Mouse (Mus musculus) adrenal gland (tissue): ENCODE measurements at regions not wholly inside any gene's neighbourhood (a gene's known extent, or its start where the extent isn't known, plus 50 kb on each side); places are given as distances from the start of the nearest gene placed in this dataset.
"Not testable (repeated sequence)": the region's sequence is repeated elsewhere in the genome, so short reads cannot be mapped to it uniquely, and the experiment has no call there.

Source experiments
- intact Hi-C: fragments of 180-260 bp; cut with DNase I; formaldehyde crosslinking; loops from one replicate; pipeline ENCODE4 v1.15.1; 2025

DNA sequence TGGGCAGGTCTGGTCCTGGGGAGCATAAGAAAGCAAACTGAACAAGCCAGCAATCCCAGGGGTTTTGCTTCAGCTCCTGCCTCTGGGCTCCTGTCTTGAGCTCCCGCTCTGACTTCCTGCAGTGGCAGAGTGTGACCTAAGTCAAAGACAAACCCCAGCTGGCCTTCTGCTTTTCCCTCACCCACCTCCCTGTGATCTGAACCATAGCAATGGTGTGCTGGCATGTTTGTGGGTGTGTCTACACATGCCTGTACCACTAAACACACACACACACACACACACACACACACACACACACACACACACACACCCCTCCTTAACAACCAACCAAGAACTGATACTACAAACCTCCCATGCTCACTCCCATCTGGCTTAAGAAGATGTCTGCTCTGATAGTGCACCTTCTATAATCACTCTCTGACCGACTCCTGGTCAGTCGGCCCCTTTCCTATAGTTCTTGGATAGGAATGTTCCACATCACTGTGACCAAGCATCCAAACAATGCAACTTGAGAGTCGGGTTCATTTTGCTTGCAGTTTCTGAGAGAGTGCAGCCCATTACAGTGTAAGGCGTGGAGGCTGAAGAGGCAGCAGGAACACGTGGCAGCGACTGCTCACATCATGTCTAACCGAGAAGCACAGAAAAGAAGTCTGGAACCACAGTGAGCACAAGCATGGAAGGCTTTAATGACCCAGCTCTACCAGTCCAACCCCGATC, 134.4 kb downstream of the Tcp10c start:
- intact Hi-C loops = no loop called here

DNA sequence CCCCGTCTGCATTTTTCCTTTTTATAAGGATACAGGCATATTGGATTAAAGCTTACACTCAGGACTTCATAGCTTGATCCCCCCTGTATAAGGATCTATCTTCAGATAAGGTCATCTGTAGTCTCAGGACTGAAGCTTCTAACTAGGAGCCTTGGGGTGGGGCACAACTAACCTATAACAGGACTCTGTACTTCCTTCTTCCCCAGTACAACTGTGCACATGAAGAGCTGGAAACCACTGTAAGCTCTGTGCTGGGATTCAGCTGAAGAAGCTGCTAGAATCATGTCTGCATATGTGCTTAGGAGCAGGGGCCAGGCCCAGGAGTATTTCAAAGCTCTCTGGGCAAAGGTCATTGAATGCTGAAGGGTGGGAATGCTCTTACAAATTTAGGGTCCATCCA, 137.9 kb downstream of the Tcp10c start:
- intact Hi-C loops = not testable (repeated sequence)

DNA sequence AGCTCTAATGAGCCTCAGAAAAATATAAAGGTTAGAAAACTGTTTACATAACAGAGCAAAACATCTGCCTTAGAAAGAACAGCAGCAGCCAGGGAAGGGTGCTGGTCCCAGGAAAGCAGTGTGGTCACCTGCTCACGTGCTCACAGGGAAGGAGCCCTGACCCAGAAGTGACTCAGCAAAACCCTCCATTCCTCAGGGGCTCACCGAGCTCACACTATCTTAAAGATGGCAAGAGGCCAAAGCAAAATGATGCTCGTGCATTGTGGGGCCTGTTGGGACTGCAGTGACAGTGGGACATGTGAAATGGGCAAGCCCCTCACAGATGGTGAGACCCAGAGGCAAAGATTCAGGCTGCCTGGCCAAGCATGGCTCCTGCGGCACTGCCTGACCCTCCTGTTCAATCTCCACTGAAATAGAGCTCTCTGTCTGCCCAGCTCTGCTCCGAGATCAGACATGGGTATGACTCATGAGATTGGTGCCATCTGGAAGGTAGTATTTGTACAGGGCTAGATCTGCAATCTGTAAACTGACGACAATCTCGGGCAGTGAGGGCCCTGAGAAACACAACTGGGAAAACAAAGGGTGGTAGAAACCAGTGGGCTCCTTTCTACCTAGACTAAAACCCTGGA, 138.4 kb downstream of the Tcp10c start:
- intact Hi-C loops = not testable (repeated sequence)

DNA sequence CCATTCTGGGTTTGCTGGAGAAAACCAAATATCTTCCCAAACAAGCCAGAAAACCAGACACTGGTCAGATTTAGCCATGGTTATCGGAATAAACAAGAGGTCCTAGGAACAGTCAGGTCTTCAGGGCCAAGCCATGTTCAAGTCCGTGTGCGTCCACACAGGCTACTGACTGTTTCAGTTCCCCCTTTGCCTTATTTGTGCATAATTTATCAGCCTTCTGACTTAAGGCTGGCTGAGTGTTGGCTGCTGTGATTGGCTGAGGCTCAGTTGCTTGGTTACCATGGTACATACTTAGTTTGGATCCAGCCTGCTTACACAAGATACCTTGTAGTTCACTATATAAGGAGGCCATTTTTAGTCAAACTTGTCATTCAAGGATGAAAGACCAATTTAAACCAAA, 139.5 kb downstream of the Tcp10c start:
- intact Hi-C loops = not testable (repeated sequence)

DNA sequence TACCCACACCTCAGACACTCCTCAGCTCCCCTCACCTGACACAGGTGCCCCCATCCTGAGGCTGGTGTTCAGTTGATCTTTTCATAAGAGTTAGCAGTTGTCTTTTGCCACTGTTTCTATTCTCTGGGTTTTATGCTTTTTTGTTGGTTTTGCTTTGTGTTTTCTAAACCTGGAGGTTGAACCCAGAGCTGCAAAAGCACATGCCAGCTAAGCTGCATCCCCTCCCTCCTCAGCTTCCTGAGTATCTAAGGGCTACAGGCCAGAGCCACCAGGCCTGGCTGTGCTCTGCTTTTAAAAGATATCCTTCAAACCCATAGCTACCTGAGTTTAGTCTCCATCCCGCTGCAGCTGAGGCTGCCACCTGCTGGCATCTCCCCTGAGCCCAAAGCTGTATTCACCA, 140.1 kb downstream of the Tcp10c start:
- intact Hi-C loops = not testable (repeated sequence)

DNA sequence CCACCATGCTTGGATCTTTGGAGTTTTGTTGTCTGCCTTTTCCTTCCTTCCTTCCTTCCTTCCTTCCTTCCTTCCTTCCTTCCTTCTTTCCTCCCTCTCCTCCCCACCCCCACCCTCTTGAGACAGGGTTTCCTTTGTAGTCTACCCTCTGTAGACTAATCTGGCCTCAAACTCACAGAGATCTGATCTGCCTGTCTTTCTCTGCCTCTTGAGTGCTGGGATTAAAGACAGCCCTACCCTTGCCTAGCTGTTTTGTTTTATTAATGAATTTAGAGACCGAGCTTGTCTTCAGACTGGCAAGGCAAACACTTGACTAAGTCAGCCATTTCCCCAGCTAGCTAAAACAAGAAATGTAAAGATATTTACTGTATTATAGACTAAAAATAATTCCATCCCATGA, 150.0 kb downstream of the Tcp10c start:
- intact Hi-C loops = not testable (repeated sequence)

DNA sequence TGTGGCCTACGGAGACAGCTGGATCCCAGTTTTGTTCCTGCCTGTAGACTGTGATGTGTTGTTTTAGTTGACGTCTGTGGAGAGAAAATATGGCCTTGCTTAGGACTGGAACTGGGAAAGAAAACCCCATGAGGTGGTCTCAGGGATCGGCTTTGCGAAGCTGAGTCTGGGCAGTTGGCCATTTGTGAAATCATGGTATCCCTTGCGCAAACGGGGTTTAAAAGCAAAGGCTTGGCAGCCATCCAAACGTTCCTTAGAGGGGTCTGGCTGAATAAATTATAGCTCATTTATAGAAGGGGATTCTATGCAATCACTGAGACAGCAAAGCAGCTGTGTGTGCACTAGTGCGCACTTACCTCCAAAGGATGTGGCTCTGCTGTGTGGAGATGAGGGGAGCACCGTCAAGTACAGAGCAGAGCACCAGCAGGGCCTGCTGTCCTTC, 150.5 kb downstream of the Tcp10c start:
- intact Hi-C loops = not testable (repeated sequence)

DNA sequence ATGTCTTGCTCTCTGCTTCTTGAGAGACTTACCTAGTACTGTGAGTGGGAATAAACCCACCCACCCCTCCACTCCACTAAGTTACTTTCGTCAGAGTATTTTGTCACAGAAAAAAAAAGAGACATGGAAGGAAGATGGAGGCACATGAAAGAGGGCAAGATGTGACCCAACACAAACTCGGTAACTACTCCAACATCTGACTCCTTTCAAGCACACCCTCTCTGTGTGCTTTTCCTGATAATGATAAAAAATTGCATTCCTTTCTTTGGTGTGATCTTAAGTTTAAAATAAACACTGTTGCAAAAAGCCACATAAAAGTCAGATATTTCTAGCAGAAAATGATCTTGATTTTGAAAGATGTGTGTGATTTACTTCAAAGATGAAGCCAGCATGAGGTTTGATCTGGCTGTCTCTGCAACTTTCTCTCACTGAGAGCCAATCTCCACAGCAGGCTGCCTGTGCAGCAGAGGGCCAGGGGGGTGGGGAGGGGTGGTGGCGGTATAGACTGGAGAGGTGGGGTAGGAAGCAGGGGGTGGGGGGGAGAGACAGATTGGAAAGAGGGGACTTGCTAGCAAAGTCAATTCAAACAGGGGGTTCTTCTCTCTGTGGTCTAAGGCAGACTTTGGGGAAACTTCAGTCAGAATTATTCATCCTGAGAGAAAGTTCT, 153.2 kb downstream of the Tcp10c start:
- intact Hi-C loops = not testable (repeated sequence)

DNA sequence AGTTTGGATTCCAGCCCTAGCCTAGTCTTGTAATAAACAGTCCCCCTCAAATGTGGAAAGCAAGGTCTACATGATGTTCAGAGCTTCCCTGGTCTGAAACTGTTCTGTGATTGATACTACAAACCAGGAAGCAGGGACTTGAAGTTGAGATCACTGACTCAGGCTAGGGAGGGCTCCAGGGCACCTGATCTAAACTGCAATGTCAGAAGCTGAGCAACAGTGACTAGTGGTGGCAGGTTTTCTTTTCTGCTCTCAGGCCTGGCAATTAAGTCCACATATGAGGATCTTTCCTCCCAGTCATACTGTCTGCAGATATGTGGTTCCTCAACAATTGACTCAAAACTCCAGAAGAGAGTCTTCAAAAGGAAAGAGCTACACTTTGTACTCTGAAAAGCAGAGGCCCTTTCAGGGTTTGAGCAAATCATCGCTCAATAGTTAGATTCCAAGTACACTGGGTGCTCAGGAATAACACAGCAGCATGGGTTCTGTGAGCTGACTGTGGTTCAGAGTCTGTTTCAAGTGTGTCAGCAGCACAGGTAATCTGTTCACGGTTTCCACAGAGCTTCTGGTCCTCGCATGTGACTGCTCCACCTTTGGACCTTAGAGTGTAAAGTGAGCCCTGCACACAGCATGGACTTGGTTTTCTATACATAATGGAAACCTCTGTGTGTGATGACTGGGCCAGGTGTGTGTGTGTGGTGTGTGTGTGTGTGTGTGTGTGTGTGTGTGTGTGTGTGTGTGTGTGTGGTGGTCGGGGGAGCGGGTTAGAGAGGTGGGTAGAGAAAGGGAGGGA, 165.2 kb downstream of the Tcp10c start:
- intact Hi-C loops = not testable (repeated sequence)

DNA sequence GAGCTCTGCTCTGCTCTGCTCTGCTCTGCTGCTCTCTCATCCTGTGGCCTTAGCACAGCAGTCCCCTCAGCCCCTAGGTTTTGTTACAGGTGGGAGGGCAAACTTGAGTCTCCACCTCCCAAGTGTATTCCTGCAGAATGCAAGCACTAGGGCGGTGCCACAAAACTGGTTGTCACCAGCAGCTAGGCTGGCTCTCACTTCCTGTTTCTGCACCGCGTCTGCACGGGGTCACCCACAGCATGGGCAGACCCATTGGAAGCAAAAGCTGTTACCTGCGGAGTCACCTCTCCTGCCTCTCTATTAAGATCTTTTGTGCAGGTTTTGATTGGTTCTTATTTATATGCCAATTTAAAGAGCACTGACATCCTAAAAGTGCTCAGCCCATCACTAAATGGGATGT, 178.2 kb downstream of the Tcp10c start:
- intact Hi-C loops = not testable (repeated sequence)

DNA sequence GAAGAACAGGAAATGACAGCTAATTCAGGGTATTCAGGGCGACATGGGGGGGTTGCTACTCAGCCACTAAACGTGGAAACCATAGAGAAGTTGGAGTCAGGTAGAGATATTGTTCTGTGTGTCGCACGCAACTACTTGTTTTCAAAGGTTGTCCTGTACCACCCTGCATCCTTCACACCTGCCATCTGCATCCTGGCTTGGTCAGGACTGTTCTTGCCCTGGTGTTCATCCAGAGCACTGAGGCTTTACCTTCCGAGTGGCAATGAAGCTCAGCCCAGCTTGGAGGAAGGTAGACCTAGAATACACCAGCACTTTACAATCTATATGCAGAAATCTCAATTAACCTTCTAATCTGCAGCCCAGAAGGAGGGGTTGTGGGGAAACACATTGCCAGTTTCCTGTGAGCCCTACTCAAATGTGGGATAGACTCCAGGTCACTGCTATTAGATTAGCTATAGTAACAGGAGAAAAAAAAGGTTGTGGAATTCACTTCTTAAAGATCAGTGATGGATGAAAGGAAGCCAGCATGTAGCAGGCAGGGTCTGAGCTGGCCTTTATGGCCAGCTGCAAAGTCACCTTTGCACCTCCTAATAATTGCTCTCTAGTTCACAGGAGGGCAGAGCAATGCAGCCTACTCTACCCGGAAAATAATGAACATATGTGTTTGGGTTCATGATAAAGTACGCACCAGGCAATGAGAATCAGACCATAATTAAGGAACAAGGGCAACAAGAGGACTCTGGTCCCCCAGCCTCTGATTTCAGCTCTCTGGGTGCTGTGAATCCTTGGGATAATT, 186.3 kb downstream of the Tcp10c start:
- intact Hi-C loops = no loop called here

DNA sequence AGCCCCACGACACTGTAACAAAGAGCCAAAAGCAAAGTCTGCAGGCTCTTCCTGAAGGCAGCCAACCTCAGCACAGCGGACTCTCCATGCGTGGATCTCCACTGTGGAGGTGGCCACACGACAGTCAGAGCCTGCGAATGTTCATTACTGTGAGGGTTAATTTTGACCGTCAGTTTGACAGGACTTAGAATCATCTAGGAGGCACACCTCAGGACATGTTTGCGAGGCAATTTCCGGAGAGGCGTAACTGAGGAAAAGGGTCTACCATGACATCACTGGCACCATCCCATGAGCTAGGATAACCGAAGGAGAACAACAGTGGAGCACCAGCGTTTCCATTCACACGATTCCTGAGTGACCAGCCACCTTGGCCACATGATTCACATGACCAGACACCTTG, 186.9 kb downstream of the Tcp10c start:
- intact Hi-C loops = no loop called here

DNA sequence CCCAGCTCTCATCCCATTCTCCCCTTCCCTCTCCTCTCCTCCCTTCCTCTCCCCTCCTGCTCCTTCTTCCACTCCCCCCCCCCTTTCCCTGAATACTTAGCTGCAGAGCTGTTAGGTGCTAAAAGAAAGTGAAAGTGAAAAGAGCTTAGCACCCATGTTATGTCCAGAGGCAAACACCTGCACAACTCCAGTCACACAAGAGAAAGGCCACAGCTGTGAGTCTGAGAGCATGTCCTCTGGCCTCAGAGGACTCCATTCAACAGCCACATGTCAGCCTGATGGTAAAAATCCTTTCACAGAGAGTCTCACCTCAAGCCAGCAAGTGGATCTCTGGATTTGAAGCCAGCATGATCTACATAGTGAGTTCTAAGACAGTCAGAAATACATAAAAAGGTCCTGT, 187.9 kb downstream of the Tcp10c start:
- intact Hi-C loops = no loop called here

DNA sequence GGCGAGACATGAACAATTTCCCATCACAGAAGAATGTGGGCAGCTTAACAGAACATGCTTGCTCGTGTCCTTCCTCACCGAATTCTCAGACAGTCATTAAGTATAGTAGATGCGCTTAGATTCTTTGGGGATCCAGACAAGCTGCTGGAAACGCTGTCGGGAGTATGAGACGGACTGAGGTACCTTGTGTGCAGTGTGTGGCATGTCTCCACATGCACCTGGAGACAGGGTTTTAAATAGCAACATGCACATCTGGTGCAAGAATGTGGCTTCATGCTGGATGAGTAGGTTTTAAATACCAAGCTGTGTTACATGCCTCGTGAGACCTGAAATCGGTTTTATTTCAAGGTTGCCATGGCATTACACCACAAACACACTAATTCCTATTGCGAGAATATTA, 188.5 kb downstream of the Tcp10c start:
- intact Hi-C loops = no loop called here

DNA sequence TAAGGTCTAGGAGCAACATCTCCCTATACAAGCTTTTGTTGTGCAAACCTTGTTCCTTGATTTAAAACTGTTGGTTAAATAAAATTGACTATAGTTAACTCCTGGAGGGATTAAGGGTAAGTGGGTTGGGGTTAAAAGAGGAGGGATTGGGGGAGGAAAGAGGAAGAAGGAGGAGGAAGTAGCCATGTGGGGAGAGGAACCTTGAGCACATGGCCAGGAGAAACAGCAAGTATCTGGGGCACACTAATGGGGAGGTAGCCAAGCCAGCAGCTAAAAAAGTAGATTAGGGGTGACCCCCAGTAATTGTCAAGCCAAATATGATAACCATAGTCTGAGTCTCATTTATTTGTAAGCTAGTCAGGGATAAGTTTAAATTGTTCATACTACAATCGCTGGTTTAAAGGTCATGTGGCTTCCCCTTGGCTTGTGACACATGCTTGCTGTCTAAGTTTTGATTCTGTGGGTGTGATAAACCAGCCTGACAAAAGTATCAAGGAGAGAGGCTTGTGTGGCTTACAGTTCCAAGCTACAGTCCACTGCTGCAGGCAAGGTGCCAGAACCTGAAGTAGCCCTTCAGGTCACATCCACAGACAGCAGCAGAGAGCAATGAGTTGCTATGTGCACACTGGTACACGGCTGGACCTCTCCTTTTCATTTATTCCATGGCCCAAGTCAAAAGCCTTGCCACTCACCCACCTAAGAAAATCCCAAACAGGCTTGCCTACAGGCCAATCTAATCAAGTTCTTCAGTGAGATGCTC, 189.8 kb downstream of the Tcp10c start:
- intact Hi-C loops = no loop called here

DNA sequence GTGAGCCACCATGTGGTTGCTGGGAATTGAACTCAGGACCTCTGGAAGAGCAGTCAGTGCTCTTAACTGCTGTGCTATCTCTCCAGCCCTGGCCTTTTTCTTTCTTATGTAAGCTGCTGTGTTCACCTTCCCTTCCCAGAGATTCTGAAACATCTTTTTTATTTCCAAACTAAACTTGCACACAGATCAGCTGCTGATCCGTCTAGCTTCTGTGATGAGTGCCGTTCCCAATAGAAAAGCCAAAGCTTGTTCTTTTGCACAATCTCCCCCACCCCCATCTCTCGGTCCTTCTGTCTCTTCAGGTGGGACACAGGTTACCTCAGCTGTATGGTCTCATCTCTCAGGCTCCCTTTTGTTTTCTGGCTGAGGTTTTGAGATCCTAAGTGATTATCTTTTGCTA, 191.9 kb downstream of the Tcp10c start:
- intact Hi-C loops = no loop called here

DNA sequence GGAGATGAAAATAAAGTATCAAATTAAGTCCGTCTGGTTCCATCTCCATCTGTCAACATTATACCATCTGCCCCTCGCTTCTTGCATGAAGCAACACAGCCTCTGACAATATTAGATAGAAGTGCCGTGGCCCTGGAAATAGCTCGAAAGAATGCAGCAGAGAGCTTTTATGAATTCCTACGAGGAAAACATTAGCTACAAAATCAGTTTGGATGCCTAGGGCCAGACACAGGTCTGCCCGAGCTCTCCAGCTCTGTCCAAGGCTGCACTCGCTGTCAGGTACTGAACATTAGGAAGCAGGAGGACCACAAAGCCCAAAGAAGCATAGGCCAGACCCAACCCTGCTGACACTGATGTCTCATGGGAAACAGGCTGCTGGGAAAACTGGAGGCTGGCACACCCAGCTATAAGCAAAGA, 192.3 kb downstream of the Tcp10c start:
- intact Hi-C loops = no loop called here

DNA sequence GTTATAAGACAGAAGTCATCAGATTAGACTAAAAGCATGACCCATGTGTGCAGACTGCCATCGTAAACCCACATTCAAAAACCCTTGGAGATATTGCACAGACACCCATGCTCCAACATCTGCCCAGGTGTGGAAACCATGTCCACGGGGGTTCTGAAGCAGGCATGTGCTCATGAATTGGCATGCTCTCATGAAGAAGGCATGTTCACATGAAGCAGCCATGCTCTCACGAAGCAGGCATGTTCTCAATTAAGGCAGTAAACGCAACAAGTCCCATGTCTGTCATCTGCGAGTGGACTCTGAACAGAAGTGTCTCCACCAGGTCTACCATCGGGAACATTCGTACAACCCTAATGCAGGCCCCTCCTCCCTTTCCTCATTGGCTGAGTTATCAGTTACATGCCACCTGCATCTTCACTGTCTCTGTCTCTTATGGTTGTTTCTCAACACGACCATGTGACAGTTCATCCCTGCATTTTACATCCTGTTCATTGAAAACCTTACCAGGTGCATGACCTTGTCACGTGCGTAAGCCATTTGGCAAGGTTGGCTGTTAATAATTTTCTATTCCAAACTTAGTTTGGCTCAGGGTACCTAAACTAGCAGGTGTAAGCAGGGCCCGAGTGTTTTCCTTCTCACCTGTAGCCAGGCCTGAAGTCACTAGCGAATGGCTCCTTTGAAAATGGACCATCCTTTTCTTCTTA, 193.4 kb downstream of the Tcp10c start:
- intact Hi-C loops = no loop called here
